Mouse (Mus musculus) midbrain, embryonic 12.5 days (tissue): ENCODE data around the gene Krt24. TPM values are rescaled to one million over a fixed set of nuclear protein-coding genes. Genes with fewer than 3 reads are reported as not detected.

ENCODE experiments used
- ATAC-seq: fragments of 200-750 bp; cut with Nextera tagmentation; 2 replicates; pipeline ENCODE4 v1.8.0; 2017; ENCODE audit warnings: low read depth, moderate TSS enrichment, moderate library complexity; ENCODE audit not compliant: low FRiP score
- H3K27ac ChIP-seq: fragments of 300-500 bp; sonication (generic); replicated peaks from 2 replicates; pipeline ENCODE4 v1.5.1; 2016; ENCODE audit warnings: mild to moderate bottlenecking
- H3K27me3 ChIP-seq: fragments of 300-500 bp; sonication (generic); 2 replicates; pipeline ENCODE4 v1.6.1; 2016; ENCODE audit warnings: mild to moderate bottlenecking
- H3K36me3 ChIP-seq: fragments of 300-500 bp; sonication (generic); 2 replicates; pipeline ENCODE4 v1.6.1; 2016
- H3K4me1 ChIP-seq: fragments of 300-500 bp; sonication (generic); 2 replicates; pipeline ENCODE4 v1.6.1; 2016
- H3K4me2 ChIP-seq: fragments of 300-500 bp; sonication (generic); replicated peaks from 2 replicates; pipeline ENCODE4 v1.6.1; 2016; ENCODE audit warnings: mild to moderate bottlenecking, moderate library complexity
- H3K4me3 ChIP-seq: fragments of 300-500 bp; sonication (generic); 2 replicates; pipeline ENCODE4 v1.5.1; 2016; ENCODE audit warnings: mild to moderate bottlenecking
- H3K9ac ChIP-seq: fragments of 300-500 bp; sonication (generic); replicated peaks from 2 replicates; pipeline ENCODE4 v1.6.1; 2016; ENCODE audit warnings: mild to moderate bottlenecking, moderate library complexity
- H3K9me3 ChIP-seq: fragments of 300-500 bp; sonication (generic); 2 replicates; pipeline ENCODE4 v1.6.1; 2016; ENCODE audit warnings: mild to moderate bottlenecking
- WGBS: fragments of 180-500 bp; shearing (Covaris S2); methylation state at CpG from one replicate; pipeline ENCODE4 v1.1.7; 2016; 5-methylcytosine and 5-hydroxymethylcytosine counted together
- polyA plus RNA-seq: library from polyadenylated mRNA; unstranded; fragments of >200 nt; fragmentation: Nextera tagmentation; extraction: Ambion mirVana; gene quantifications from 2 replicates; pipeline ENCODE4 v1.2.1, GENCODE M21; 2016

Krt24 gene
- polyA plus RNA-seq, 1 experiment from 2014 or later = not detected

DNA sequence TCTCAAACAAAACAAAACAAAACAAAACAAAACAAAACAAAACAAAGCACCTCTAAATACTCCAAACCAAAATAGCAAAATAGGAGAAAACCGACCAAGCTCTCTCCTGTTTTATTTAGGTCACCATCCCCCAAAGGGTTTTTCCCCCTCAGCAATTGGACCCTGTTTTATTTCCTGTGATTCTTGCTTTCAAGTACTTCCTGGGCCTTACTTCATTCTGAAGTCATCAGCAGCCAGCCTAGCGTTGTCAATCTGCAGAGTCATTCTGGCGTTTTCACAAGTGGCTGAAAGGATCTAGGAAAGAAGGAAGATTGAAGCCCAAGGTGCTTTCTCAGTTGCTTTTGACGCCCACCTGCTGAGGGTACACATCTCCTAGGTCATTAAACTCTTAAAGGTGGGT is 1.7 kb downstream of the Krt24 start:
- no peak for ATAC-seq
- H3K4me3 ChIP-seq = no peak overlapping the region

DNA sequence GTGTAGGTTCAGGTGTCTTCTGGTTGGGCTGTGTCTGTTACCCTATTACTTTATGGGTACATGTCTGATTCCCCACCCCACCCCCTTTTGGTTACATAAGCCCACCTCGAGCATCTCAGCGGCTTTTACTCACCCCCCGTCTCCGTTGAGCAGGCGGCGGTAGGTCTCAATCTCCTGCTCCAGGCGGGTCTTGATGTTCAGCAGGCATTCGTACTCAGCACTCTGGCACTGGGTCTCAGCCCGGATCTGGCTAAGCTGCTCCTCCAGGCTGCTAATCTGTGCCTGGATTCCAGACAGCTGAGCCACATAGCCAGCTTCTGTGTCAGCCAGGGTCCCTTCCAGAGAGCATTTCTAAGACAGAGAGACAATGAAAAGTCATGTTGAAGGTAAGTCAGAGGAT is 3.9 kb downstream of the Krt24 start:
- no peaks in the 10 kb centered on the region for H3K9me3 ChIP-seq
- WGBS = 77% methylated on average over 9 of the region's 9 CpGs
- no peaks in the 10 kb centered on the region for H3K4me1 ChIP-seq
- no peak overlapping the region for H3K4me2 ChIP-seq
- H3K9ac ChIP-seq = no peak overlapping the region
- H3K4me3 ChIP-seq = no peak overlapping the region
- no peak overlapping the region for H3K27ac ChIP-seq
- ATAC-seq = no peak
- H3K27me3 ChIP-seq = no peaks in the 10 kb centered on the region
- no peaks in the 10 kb centered on the region for H3K36me3 ChIP-seq

More for the DNA sequence above, 1.7 kb downstream of the Krt24 start:
- Histone ChIP-seq H3K36me3 (no peaks in the 10 kb centered on the region), H3K9ac (no peak overlapping the region), H3K4me1 (no peaks in the 10 kb centered on the region), H3K4me2 (no peak overlapping the region), H3K9me3 (no peaks in the 10 kb centered on the region), H3K27ac (no peak overlapping the region), H3K27me3 (no peaks in the 10 kb centered on the region)
- WGBS = 70% methylated on average over 4 of the region's 4 CpGs

DNA sequence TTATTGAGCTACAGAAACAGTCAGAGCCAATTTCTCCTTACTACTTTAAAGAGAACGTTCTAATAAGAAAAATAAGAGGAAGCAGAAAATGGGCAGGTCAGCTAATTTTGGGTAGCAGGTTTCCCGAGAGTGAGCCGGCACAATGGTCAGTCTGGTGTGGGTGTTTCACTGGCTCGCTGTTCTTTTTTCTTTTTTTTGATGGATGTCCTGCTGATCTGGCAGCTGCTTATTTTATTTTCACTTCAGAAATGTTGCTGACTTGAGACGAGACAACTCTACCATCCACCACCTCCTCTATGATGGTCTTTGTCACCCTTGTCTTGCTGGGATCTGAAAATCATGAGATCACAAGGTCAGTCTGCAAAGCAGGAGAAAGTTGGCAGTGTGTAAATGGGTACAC is 5.1 kb downstream of the Krt24 start:
- WGBS = 81% methylated on average over 5 of the region's 5 CpGs
- Histone ChIP-seq H3K9ac (no peak overlapping the region), H3K27ac (no peak overlapping the region), H3K27me3 (no peaks in the 10 kb centered on the region), H3K4me1 (no peaks in the 10 kb centered on the region), H3K4me2 (no peak overlapping the region), H3K4me3 (no peak overlapping the region), H3K36me3 (no peaks in the 10 kb centered on the region), H3K9me3 (no peaks in the 10 kb centered on the region)
- ATAC-seq = no peak

DNA sequence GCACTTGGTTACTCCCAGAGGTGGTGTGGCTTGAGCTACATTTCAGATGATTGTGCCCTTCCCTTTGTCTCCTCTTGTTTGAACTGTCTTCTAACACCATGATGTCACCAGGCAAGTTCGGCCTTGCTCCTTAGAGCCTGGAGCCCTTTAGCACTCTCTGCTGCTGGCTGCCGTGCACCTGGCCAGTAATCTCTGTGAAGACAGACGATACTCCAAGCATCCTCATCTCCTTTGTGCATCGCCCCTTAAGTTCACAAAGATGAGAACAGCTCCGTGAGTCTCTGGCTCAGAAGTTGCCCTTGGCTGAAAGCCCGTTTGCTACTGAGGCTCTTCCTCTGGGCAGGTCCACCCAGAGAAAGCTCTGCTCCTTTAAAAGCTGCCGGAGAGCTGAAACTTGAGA is 8.3 kb downstream of the Krt24 start:
- Histone ChIP-seq H3K36me3 (no peaks in the 10 kb centered on the region), H3K4me3 (no peak overlapping the region), H3K9me3 (no peaks in the 10 kb centered on the region), H3K4me2 (no peak overlapping the region), H3K4me1 (no peaks in the 10 kb centered on the region), H3K27me3 (no peaks in the 10 kb centered on the region), H3K9ac (no peak overlapping the region), H3K27ac (no peak overlapping the region)
- ATAC-seq = no peak
- 69% methylated on average over 7 of the region's 7 CpGs for WGBS

DNA sequence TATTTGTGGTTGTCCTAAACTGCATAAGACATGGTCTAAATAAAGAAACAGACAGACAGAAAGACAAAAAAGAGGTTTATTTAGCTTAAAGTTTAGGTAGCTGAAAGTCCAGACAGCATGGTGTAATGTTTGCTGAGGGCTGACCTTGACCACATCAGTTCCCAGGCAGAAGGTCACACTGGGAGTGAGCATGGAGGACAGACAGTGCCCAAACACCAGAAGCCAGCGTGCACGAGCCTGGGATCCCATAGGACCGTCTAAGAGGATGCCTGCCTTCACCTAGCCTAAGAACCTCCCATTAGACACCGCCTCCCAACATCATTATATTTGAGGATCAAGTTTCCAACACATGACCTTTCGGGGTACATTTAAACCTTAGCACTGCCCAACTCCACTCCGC is 9.4 kb downstream of the Krt24 start:
- 80% methylated on average over 6 of the region's 6 CpGs for WGBS
- no peak for ATAC-seq
- Histone ChIP-seq H3K9me3 (no peaks in the 10 kb centered on the region), H3K27ac (no peak overlapping the region), H3K9ac (no peak overlapping the region), H3K27me3 (no peaks in the 10 kb centered on the region), H3K36me3 (no peaks in the 10 kb centered on the region), H3K4me2 (no peak overlapping the region), H3K4me1 (no peaks in the 10 kb centered on the region), H3K4me3 (no peak overlapping the region)

DNA sequence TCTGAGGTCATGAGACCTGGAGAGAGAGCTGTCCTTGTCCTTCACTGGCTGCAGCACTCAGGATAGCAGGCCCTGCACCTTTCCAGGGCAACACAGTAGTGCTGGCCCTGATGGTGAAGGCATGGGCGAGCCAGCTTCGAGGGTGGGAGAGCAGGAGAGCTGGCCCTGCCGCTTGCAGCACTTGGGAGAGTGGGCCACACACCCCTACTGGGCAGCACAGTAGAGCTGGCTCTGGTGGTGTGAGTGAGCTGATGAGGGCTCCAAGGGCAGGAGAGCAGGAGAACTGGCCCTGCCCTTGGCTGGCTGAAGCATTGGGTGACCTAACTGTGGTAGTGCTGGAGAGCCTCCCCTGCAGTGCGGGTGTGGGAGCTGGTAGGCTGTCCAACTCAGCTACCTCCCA is 12.3 kb downstream of the Krt24 start:
- H3K36me3 ChIP-seq = no peaks in the 10 kb centered on the region
- H3K4me3 ChIP-seq = no peak overlapping the region
- H3K4me2 ChIP-seq = no peak overlapping the region
- no peak for ATAC-seq
- no peak overlapping the region for H3K9ac ChIP-seq
- no peaks in the 10 kb centered on the region for H3K4me1 ChIP-seq
- H3K9me3 ChIP-seq = no peaks in the 10 kb centered on the region
- H3K27me3 ChIP-seq = no peaks in the 10 kb centered on the region
- 83% methylated on average over 4 of the region's 4 CpGs for WGBS
- H3K27ac ChIP-seq = no peak overlapping the region

DNA sequence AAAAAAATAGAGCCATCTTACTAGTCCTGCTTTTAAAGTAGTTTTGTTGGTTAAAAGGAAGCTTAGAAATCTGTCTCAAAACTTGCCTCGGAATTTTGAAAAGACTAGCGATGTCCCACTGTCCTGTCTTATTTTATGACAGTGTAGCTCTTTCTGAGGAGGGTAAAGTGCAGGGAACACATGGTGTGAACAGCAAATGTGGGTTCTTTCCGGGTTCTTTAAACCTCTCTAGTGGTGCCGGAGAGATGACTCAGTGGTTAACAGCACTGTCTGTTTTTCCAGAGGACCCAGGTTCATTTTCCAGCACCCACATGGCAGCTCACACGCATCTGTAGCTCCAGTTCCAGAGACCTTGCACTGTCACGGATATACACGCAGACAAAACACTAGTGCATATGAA is 15.9 kb downstream of the Krt24 start:
- Histone ChIP-seq H3K9me3 (no peaks in the 10 kb centered on the region), H3K36me3 (no peaks in the 10 kb centered on the region), H3K9ac (no peak overlapping the region), H3K4me2 (no peak overlapping the region), H3K4me1 (no peaks in the 10 kb centered on the region), H3K27me3 (no peaks in the 10 kb centered on the region), H3K27ac (no peak overlapping the region), H3K4me3 (no peak overlapping the region)
- WGBS = 79% methylated on average over 7 of the region's 7 CpGs
- no peak for ATAC-seq

DNA sequence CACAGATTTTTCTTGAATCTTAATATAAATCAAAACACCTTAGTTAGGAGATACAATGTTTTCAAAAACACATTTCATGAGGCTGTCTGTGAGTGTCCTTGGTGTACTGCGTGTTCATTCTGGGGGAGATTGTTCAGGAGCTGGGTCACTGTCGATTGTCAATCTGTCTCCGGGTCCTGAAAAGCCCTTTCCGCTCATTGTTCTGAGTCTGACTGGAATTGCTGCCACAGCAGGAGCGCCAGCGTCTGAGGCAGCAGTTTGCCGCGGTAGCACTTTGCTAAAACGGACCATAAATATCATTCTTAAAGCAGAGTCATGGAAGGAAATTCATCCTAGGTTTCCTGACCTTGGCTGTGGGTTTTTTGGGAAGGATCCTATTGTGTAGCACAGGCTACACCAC is 19.3 kb downstream of the Krt24 start:
- Histone ChIP-seq H3K27ac (no peak overlapping the region), H3K4me3 (no peak overlapping the region), H3K36me3 (no peaks in the 10 kb centered on the region), H3K4me2 (no peak overlapping the region), H3K4me1 (no peaks in the 10 kb centered on the region), H3K9me3 (no peaks in the 10 kb centered on the region), H3K27me3 (no peaks in the 10 kb centered on the region), H3K9ac (no peak overlapping the region)
- ATAC-seq = no peak
- WGBS = 40% methylated on average over 9 of the region's 9 CpGs

DNA sequence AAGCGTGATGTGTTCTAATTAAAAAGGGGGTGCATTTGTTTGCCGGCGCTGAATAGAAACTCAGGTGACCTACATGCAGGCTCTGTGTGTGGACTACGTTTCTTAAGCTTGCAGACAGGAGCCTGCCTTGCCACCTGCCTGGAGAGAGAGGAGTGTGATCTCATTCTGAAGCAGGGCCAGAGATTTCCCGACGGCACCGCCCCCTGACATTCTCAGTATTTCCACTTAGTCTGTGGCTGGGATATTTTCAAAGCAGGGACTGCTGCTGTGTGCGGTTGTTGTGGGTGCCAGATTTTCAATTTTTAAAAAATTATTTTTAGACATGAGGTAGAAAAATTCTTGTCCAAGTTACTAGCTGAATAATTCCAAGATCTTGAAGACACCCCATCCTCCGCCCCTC is 19.8 kb downstream of the Krt24 start:
- Histone ChIP-seq H3K27ac (no peak overlapping the region), H3K9me3 (no peaks in the 10 kb centered on the region), H3K36me3 (no peaks in the 10 kb centered on the region), H3K9ac (no peak overlapping the region), H3K4me2 (no peak overlapping the region), H3K4me3 (no peak overlapping the region), H3K4me1 (no peaks in the 10 kb centered on the region), H3K27me3 (no peaks in the 10 kb centered on the region)
- ATAC-seq = no peak
- WGBS = 78% methylated on average over 9 of the region's 9 CpGs

DNA sequence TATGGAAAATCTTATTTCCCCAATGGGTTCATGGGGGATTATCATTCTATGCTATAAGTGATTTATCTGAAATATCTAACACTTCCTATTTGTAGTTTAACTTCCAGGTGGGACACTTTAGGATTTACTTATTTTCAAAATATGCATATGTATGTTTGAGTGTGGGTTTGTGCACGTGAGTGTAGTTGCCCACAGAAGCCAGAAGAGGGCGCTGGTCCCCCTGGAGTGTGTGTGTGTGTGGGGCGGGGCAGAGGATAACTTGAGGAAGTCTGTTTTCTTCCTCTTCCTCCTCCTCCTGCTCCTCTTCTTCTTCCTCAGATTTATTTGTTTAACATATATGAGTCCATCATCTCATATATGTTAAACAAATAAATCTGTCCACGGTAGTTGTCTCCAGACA is 28.8 kb downstream of the Krt24 start:
- H3K9me3 ChIP-seq = no peaks in the 10 kb centered on the region
- no peaks in the 10 kb centered on the region for H3K4me1 ChIP-seq
- H3K27me3 ChIP-seq = no peaks in the 10 kb centered on the region
- WGBS = 79% methylated on average over 4 of the region's 4 CpGs
- H3K27ac ChIP-seq = no peak overlapping the region
- H3K4me2 ChIP-seq = no peak overlapping the region
- H3K4me3 ChIP-seq = no peak overlapping the region
- no peaks in the 10 kb centered on the region for H3K36me3 ChIP-seq
- H3K9ac ChIP-seq = no peak overlapping the region
- ATAC-seq = no peak

DNA sequence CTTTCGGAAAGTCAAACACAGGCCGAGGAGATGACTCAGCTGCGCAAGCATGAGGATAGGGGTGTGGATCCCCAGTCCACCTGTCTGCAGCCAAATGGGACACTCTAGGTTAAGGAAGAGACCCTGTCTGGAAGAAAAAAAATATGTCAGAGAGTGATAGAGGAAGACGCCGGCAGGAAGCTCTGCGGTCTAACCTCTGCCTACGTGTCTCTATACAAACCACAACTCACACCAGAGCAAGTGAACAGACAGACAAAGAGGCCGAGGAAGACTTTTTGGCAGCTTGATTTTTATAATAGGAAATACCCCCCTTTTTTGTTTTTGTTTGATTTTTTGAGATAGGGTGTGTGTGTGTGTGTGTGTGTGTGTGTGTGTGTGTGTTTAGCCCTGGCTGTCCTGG is 29.7 kb downstream of the Krt24 start:
- Histone ChIP-seq H3K4me3 (no peak overlapping the region), H3K27me3 (no peaks in the 10 kb centered on the region), H3K36me3 (no peaks in the 10 kb centered on the region), H3K9me3 (no peaks in the 10 kb centered on the region), H3K4me2 (no peak overlapping the region), H3K4me1 (no peaks in the 10 kb centered on the region), H3K9ac (no peak overlapping the region), H3K27ac (no peak overlapping the region)
- 92% methylated on average over 8 of the region's 8 CpGs for WGBS
- ATAC-seq = no peak

DNA sequence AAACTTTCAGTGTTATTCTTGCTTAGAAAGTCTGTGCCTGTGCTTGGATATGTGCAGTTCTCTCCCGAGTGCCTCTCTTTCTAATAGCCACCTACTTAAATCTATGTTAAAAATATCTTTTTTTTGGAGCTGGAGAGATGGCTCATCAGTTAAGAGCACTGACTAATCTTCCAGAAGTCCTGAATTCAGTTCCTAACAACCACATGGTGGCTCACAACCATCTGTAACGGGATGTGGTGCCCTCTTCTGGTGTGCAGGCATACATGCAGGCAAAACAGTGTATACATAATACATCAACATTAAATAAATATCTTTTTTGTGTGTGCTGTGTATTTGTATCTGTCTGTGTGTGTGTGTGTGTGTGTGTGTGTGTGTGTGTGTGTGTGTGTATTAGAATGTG is 31.2 kb downstream of the Krt24 start:
- ATAC-seq = no peak
- Histone ChIP-seq H3K27ac (no peak overlapping the region), H3K27me3 (no peaks in the 10 kb centered on the region), H3K4me2 (no peak overlapping the region), H3K9me3 (no peaks in the 10 kb centered on the region), H3K9ac (no peak overlapping the region), H3K4me1 (no peaks in the 10 kb centered on the region), H3K4me3 (no peak overlapping the region), H3K36me3 (no peaks in the 10 kb centered on the region)
- WGBS = 67% methylated on average over 2 of the region's 2 CpGs

DNA sequence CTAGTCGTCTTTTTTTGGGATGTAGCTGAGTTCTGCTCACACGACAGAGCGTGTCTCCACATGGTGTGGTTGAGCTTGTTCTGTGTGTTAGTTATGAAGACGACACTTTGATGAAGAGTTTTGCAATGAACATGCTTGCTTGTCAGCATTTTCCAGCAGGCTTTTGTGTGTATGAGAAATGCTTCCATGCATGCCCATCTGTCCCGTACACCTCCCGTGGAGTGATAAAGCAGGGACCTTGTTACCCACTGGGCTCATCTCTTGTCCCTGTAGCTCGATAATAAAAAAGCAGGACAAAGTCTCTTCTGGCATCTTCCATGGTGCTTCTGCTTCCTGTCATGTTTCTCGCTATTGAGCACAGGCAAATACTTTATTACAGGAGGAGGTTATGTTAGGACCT is 32.4 kb downstream of the Krt24 start:
- no peaks in the 10 kb centered on the region for H3K9me3 ChIP-seq
- H3K4me2 ChIP-seq = no peak overlapping the region
- H3K9ac ChIP-seq = no peak overlapping the region
- no peak for ATAC-seq
- H3K4me3 ChIP-seq = no peak overlapping the region
- no peaks in the 10 kb centered on the region for H3K4me1 ChIP-seq
- no peaks in the 10 kb centered on the region for H3K36me3 ChIP-seq
- no peak overlapping the region for H3K27ac ChIP-seq
- no peaks in the 10 kb centered on the region for H3K27me3 ChIP-seq
- WGBS = 77% methylated on average over 8 of the region's 8 CpGs
